Mouse (Mus musculus) olfactory bulb, adult 2 months (tissue): ENCODE results near the gene Tm7sf3.

Experiments used
- CTCF ChIP-seq: fragments of 200-500 bp; IDR thresholded peaks from 2 replicates; pipeline ENCODE4 v1.5.1; 2012; ENCODE audit warnings: low read depth, mild to moderate bottlenecking, low read length, moderate library complexity; ENCODE audit not compliant: insufficient read depth
- POLR2A ChIP-seq: fragments of 200-500 bp; IDR thresholded peaks from 2 replicates; pipeline ENCODE4 v1.6.1; 2012; ENCODE audit warnings: mild to moderate bottlenecking, low read depth, low read length, moderate library complexity; ENCODE audit not compliant: insufficient read depth

DNA sequence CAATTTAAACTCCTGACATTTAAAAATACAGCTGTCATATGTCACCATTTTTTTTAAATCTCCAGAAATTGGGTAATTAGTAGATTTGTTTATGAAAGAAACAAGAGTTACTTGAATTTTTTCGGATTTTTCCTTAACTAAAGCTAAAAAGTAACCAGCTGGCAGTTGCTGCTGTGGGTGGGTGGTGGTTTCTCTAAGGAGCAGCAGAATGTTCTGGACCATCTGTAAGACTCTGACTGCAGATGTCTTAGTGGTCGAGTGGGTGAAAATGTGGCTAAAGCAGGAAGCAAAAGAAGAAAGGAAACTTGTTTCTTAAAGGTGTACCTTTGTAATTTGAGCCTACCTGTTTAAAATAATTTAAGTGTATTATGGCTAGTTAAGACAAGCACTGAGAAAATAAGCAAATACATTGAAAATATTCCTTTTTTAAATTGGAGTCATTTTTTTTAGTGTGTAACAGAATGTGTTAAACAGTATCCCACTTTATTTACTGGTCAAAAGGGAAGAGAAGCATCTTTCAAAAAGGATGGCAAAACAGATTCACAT is 62.2 kb downstream of the Tm7sf3 start:
- TF ChIP-seq CTCF = no peak
- no peak for TF ChIP-seq POLR2A
